Mouse (Mus musculus): ENCODE measurements around the gene Mrpl34.

DNA sequence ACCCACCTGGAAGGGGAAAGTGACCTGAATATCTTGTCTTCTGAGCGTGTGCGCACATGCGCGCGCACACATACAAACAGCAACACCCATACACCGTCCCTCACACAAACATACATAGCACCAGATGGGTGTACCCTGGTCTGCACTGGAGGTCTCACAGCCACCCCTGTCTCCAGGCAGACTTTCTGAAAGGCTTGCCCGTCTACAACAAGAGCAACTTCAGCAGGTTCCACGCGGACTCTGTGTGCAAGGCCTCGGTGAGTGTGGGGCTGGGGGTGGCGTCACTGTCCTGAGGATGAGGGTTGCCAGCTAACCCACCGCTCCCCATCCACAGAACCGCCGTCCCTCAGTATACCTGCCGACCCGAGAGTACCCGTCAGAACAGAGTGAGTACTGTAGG is 7.1 kb downstream of the Mrpl34 start:
- TF ChIP-seq CHD2 (IDR thresholded peaks at IDR 0.05; ENCODE audit: low read depth, low read length) (no peak), HCFC1 (IDR thresholded peaks at IDR 0.05; ENCODE audit: borderline replicate concordance, insufficient read depth, low read length) (no peak)

Measured in ES-E14 (cell line).